Mouse (Mus musculus) NIH3T3 (cell line): ENCODE results near the gene Tor2a.

Experiments
- DNase-seq: peaks from one replicate; pipeline ENCODE4 v3.0.0-alpha.2; 2012; ENCODE audit warnings: low read depth

The Tor2a gene

GRCm38 (mm10) chr2:32763353-32763752 lies 6.3 kb downstream of the Tor2a start:
- DNase-seq: peak; percentile 58

GRCm38 (mm10) chr2:32767241-32767640 lies 10.2 kb downstream of the Tor2a start:
- no peak for DNase-seq

GRCm38 (mm10) chr2:32768661-32769285 lies 11.7 kb downstream of the Tor2a start:
- no peak for DNase-seq

GRCm38 (mm10) chr2:32769327-32770085 lies 12.5 kb downstream of the Tor2a start:
- peak; percentile 27 for DNase-seq

GRCm38 (mm10) chr2:32771886-32772285 lies 14.9 kb downstream of the Tor2a start:
- DNase-seq: no peak

- no peak for DNase-seq
Measured at GRCm38 (mm10) chr2:32772626-32773279, 15.7 kb downstream of the Tor2a start.

- DNase-seq: peak; percentile 99
Measured at GRCm38 (mm10) chr2:32775359-32776074, 18.5 kb downstream of the Tor2a start, which contains the start of the genes Ttc16 and Ptrh1. Ttc16 (minus strand) TSS chr2:32775633. Ptrh1 (plus strand) TSS chr2:32775786.

- peak; percentile 53 for DNase-seq
Measured at GRCm38 (mm10) chr2:32776192-32776591, 19.2 kb downstream of the Tor2a start.

GRCm38 (mm10) chr2:32778081-32778480 lies 21.0 kb downstream of the Tor2a start:
- no peak for DNase-seq

GRCm38 (mm10) chr2:32779131-32779530 lies 22.1 kb downstream of the Tor2a start:
- DNase-seq: peak; percentile 78

- DNase-seq: no peak
Measured at GRCm38 (mm10) chr2:32779714-32780113, 22.7 kb downstream of the Tor2a start.

GRCm38 (mm10) chr2:32781710-32782109 lies 24.7 kb downstream of the Tor2a start:
- no peak for DNase-seq

GRCm38 (mm10) chr2:32784048-32784681 lies 27.1 kb downstream of the Tor2a start, which contains the start of gene Cfap157:
Cfap157 (minus strand) TSS chr2:32784428.
- DNase-seq: peak; percentile 22

GRCm38 (mm10) chr2:32787176-32787575 lies 30.1 kb downstream of the Tor2a start:
- peak; percentile 28 for DNase-seq

- DNase-seq: peak; percentile 78
Measured at GRCm38 (mm10) chr2:32788581-32788980, 31.5 kb downstream of the Tor2a start.

GRCm38 (mm10) chr2:32791297-32791696 lies 34.3 kb downstream of the Tor2a start:
- DNase-seq: peak; percentile 79

- no peak for DNase-seq
Measured at GRCm38 (mm10) chr2:32795748-32796418, 38.8 kb downstream of the Tor2a start.

GRCm38 (mm10) chr2:32798251-32798962 lies 41.4 kb downstream of the Tor2a start:
- peak; percentile 21 for DNase-seq

- no peak for DNase-seq
Measured at GRCm38 (mm10) chr2:32808816-32809566, 52.0 kb downstream of the Tor2a start.
